Mouse (Mus musculus) adrenal gland, adult 8-10 months (tissue): Measurements from ENCODE around the gene Hacd2. TPM values are rescaled to one million over a fixed set of nuclear protein-coding genes. Genes with fewer than 3 reads are reported as not detected.
A peak's percentile ranks its signal among the peaks of the same experiment; 100 is the strongest.

Experiments
- DNase-seq: peaks from one replicate; pipeline ENCODE4 v3.0.0; 2022
- total RNA-seq, 4 experiments: library from RNA; stranded (reverse); gene quantifications; 2 replicates each; pipeline ENCODE4 v1.2.4; 2022

Hacd2 gene
- total RNA-seq, 4 experiments from 2014 or later, result 30.9 to 51.4 (median 43.5) TPM

DNA sequence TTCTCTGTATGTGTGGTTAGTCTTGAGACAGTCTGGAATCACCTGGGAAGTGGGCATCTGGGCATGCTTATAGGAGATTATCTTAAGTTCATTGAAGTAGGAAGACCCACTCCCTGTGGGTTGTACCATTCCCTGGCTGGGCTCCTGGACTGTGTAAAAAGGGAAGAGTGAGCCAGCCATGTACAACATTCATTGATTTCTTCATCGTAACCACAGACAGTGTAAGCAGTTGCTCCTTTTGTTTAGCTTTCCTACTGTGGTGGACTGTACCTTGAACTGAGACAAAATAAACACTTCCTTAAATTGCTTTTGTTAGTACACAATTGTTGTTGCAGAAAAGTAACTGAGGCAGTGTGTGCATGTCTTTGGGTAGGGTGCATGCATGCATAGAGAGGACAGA, 33.6 kb downstream of the Hacd2 start:
- DNase-seq, result no peak

DNA sequence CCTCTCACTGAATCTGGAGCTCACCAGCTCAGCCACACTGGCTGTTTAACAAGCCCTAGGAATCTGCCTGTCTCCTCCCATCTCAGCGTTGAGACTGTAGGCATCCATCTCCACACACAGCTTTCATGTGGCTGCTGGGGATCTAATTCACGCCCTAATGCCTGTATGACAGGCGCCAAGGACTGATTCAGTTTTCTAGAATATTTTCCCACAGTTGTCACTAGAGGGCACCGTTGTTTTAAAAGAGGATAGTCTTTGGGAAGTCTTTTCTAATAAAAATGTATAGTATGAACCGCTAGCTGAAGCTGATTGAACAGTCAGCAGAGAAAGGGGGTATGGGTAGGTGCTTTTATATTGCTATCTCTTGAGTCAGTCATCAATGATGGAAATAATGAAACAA, 34.1 kb downstream of the Hacd2 start:
- no peak for DNase-seq

DNA sequence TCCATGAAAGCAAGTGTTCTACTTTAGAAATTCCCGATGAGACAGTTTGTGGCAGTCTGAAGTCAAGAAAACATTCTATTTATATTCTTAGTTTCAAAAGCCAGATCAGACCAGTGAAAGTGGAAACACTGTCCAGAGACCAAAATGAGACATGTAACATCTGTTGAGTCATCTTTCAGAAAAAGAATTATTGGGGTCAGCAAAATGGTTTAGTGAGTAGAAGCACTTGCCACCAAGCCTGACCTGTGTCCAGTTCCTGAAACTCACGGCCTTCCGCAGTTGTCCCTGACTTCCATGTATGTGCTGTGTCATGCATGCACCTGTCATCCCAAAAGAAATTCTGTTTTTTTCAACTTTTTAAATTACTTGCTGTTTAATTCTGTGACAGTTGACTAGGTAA, 34.6 kb downstream of the Hacd2 start:
- no peak for DNase-seq

DNA sequence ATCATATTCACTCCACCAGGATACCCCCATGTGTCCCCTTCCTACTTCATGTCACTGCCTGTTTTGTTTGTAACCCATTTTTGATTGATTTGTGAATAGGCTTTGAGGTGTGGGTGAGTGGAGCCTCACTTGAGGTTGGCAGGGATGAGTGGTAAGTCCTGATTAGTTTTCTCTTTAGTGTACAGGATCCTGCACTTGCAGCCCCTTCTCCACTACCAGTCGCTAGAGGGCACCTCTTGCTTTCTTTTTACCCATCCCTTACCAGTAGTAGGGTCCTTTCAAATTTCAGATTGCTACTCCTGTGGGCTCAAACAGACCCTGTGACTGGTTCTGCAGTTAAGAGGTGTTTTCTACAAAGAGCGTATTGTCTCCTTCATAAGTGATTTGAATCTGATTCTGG, 38.8 kb downstream of the Hacd2 start:
- no peak for DNase-seq

DNA sequence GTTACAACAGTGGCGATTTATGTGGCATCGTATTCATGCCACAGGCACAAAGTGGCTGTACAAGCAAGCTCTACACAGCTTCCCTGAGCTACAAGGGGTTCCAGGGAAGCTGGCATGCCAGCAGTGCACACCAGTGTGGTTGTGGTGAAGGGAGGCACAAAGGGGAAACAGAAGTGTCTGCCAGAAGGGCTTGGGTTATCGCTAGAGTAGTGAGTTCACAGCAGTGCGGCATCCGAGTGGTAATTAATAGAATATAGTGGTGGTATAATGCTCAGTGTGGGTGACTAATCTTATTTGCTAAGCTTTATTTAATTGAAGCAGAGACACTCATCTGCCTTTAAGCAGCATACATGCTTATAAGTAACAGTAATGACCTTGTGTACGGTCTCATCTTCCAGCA, 43.5 kb downstream of the Hacd2 start:
- DNase-seq, result no peak

DNA sequence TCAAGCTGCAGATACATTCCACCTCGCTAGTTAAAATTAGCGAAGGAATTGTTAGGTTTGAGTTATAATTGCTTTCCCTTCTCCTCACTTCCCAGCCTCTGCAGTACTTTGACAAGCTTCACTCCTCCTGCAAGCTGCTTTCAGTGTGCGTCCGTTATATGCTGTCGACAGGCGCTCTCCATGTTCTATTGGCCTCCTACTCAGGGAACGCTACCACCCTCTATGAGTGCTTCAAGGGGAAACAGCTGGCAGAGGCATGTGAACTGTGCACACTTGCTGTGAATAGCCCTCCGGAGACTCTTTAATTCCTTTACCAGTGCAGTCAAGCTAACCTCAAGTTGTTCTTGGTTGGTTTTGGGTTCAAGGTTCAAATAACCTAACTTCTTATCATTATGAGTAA, 44.9 kb downstream of the Hacd2 start:
- DNase-seq, result no peak

DNA sequence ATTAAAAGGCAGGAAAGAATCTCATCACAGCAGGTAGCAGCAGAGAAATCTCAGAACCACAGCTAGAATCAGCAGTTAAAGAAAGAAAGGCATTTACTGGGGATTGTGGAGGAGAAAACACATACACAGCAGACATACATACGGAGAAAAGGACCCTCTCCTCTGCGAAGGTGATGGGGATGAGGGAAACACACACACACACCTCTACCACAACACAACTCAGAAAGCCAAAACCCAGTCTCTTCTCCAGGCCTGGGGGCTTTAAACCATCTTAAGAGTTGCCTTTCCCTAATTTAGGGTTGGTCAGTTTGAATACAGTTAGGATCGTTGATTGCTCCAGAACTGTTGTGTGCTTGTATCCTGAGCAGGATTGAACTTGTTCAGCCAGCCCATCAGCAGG, 45.4 kb downstream of the Hacd2 start:
- no peak for DNase-seq

DNA sequence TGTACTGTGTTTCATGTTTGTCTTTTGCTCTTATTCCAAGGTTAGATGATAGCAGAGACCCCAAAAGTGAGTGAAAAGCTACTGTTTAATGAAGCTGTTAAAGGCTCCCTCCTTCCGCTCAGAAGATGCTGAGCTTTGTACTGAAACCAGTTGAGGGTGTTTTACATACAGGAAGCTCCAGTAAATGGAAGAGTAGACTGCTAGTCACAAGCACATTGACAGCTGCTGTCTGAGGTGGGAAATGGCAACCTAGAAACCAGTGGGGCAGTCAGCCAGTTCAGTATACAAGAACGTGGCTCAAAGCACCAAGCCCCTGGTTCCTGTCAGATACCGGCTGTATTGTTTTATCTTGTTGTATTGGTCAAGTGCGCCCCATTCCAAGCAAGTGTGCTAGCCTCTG, 46.7 kb downstream of the Hacd2 start:
- DNase-seq, result no peak

DNA sequence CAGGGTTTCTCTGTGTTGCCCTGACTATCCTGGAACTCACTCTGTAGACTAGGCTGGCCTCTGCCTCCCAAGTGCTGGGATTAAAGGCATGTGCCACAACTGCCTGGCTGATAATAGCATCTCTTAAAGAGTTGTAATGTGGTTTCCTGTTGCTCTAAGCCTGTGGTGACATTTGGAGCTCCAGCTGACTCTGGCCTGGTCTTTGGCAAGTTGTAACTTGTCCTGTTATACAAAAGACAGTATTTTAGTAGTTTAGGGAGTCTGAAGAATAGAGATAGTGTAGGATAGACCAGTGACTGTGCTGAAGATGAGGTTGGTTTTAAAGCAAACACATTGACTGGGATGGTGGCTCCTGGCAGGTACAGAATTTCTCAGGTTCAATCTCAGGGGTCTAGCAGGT, 52.2 kb downstream of the Hacd2 start:
- DNase-seq, result no peak

DNA sequence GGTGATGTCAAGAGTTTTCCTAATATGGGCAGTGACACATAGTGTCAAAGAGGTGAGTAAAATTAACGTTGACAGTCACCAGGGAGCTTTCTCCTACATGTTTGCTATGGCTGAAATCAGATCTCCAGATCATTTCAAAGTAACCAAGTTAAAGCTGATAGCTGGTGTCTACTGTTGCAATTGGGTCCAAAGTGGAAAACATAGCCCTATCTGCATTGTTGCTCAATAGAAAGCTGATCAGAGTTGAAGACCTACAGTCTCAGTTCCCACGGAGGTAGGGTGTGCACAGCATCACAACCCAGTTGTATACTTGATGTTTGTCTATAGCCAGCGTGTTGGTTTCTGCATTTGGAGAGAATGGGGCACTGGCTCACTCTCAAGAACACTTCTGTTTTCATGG, 53.4 kb downstream of the Hacd2 start:
- no peak for DNase-seq

DNA sequence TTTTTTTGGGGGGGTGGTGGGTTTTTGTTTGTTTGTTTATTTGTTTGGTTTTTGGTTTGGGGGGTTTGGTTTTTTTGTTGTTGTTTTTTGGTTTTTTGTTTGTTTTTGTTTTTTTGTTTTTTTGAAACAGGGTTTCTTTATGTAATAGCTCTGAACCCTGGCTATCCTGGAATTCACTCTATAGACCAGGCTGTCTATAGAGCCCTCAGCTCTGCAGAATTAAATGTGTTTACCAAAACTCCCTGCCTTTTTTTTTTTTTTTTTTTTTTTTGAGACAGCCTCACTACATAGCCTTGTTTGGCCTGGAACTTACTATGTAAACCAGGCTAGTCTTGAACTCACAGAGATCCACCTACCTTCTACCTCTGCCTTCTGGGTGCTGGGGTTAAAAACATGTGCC, 71.3 kb downstream of the Hacd2 start:
- no peak for DNase-seq

DNA sequence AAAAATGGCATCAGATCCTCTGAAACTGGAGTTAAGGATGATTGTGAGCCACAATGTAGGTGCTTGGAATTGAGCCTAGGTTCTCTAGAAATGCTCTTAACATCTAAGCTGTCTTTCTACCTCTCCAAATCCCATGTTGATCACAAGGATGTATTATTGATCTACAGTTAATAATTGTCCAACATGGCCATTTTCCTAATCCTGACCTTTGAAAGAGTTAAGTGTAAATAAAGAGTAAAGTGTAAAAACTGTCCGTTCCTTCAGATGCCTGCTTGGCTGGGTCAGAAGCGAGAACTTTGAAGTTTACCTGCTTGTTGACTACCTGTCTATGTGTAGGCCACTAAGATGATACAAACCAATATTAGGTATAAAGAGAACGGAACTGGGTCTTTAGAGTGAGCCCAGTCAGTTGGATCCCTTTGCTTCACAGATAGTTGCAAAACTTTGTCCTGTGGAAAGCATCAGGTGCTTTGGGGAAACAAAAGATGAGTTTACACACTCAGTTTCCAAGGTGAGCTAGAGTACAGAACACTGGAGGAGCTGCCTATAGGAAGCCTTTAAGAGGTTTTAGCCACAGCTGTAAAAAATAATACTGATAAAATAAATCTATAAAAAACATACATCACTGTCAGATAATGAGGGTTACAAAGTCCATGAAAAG, 75.8 kb downstream of the Hacd2 start:
- no peak for DNase-seq

DNA sequence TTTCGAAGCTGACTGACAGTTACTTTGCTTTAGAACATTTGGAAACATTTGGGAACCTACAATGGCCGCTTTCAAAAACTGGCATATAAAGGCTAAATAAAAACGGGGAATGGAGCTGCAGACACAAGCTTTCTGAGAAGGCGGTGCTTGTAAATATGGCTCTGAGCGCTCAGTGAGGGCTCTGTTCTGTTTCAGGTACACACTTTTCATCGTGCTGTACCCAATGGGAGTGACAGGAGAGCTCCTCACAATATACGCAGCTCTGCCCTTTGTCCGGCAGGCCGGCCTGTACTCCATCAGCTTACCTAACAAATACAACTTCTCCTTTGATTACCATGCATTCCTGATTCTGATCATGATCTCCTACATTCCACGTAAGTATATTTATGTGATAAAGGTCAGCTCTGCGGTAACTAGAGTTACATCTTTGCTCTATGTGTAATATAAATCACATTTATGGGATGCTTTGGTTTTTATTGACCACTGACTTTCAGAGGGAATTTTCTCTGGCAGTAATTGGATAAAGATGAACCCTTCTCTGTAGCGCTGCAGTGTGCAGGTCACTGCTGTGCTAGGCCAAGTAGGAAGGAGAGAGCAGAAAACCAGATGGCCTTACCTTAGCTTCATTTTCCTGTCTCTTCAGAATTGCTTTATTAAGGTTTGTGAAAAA, 79.7 kb downstream of the Hacd2 start:
- no peak for DNase-seq

DNA sequence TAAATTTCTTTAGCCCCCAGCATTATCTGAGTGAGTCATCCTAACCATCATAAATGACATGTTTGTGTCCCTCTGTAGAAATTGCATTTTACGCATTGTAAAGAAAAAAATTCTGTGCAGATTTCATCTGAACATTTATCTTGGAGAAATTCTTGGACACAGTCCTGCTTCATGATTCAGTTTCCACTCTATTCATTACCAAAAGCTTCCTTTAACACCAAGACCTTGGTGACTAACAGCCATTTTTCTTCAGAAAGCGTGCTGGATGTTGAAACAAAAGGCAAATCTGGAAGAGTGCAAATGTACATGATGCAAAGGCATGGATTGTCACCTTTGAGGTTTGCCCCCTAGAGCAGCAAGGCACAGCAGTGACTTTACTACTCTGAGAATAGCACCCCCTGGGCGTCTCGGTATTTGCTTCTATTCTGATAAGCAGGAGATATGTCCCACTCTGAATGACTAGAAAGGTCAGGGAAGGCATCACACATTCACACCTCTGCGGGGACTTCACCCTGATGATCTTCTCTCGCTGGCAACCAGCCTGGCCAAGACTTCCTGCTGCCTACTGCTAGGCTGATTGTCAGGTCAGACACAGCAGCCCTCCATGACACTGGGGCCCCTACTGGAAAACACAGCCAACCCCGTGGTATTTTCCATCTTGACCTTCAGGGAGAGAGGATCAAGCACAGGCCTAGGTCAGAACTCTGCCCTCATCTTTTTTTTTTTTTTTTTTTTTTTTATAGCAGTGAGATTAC, 80.8 kb downstream of the Hacd2 start:
- peak; percentile 23 for DNase-seq

DNA sequence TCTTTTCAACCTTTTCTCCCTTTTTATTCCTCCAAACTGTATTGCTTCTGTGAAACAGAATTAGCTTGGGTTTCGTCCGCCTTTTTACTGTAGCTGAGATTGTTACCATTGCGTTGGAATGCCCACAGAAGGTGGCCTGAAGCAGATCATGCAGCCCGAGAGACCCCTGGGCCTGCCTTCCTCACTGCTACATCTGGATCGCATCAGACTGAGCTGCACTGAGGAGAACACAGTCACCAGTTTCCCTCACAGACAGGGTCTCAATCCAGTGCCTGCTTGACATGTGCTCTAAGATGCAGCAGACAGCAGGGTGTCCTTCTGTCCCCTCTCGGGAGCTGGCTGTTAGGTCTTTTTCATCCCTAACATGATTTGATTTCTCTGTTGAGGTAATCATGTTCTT, 85.8 kb downstream of the Hacd2 start:
- no peak for DNase-seq

DNA sequence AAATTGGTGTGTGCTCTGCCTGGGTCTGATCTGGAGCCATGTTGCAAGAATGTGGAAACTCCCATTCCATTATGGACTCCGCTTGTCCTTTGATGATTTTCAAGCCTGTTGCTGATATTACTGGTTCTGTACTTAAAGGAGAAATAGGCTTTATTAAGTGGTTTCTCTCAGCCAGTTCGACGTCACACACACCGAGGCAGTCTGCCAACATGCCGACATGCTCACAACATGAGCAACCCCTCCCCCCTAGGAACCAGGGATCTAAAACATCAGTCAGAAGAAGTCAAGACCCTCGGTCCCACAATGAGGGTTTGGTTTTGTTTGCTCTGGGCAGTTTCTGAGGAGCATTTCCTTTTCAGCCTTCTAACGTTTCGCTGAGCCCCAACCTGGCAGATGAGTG, 86.9 kb downstream of the Hacd2 start:
- no peak for DNase-seq

DNA sequence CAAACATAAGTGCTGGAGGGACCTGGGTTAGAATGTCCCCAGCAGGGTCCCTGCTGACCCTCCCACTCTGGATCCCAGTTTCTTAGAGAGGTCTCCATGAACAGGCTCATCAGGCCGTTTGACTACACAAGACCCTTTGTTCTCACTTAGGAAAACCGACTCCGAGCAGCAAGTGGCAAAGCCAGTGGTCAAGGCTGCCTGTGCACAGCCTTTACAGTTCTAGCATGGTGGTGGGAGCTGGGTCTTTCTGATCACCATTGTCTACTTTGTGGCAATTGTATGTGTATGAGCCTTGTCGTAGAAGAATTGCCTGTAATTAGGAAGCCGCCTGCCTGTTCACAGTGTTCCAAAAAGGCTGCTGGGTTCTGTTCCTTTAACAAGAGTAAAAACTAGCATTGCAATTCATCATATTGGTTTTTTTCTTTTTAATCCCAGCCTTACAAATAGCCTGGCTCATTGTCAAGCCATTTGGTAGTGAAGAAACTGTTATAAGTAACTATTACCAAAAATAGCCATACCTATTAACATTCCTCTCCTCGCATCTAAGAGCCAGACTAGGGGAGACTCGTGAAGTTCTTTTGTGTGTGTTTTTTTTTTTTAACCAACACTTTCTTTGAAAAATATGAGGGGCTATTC, 87.5 kb downstream of the Hacd2 start:
- no peak for DNase-seq

DNA sequence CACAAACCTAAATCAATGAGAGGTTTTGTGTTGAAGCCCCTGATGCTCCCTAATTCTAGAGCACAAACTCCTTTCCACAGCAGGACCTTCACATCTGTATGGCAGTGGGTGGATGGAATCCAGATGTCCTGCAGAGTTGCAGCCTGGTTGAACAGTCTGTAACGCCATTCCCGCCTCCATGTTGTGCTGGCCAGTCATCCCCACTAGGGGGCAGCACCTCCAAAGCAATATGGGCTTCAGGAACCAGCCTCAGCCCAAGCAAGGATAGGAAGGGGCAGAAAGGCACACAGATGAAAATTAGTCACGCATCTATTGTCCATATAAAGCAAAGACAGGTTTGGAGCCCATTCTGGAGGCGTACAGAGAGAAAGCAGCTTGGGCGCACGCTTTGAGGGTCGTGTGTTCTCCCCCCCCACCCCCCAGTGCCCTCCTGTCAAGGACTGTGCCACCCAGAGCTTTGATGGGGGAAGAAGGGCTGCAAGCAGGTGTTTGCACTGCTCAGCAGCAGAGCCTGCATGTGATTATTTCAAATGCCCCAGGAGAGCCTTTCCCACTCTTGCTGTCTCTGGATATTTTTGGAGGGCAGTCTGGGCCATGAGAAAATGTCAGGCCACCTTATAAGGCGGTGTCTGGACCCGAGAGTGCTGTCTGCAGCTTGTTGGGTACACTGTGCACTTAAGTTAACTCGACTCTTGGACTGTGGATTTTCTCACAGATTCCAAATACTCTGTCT, 88.3 kb downstream of the Hacd2 start:
- peak; percentile 55 for DNase-seq

DNA sequence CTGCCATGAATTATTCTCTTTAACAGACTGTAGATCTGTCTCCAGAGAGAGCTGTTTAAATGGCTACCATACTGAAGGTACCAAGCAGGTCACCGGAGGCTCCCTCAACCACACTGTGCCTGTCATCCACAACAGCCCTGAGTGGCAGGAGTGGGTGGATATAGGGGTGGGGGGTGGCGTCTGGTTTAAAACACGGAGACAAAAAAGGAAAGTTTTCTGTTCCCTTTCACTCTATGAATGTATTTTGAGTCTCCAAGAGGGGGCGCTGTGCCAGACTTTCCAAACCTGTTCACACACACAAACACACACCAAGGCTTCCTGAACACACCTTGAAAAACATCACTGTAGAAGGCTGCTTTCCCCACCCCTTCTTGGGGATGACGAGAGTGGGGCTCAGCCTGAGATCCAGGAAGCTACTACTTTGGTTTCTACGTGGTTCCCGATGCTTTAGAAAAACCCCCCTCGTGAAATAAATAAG, 89.0 kb downstream of the Hacd2 start:
- DNase-seq, result no peak

DNA sequence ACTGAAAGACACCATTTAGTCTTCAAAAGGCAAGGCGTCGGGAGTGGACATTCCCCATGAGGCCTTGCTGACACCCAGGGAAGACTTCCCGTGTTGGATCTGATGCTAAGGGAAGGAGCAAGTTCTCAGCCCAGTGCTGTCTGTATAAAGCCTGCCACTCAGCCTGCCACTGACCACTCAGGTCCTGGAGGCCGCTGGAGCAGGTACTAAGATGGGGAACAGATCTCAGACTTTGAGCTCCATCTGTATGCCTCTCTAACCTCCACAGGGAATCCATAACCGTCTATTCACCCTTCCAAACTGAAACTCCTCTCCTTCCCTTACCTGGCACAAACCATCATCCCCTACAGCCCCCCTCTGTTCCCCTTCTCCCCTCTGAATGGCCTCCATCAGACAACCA, 91.3 kb downstream of the Hacd2 start:
- DNase-seq, result no peak

DNA sequence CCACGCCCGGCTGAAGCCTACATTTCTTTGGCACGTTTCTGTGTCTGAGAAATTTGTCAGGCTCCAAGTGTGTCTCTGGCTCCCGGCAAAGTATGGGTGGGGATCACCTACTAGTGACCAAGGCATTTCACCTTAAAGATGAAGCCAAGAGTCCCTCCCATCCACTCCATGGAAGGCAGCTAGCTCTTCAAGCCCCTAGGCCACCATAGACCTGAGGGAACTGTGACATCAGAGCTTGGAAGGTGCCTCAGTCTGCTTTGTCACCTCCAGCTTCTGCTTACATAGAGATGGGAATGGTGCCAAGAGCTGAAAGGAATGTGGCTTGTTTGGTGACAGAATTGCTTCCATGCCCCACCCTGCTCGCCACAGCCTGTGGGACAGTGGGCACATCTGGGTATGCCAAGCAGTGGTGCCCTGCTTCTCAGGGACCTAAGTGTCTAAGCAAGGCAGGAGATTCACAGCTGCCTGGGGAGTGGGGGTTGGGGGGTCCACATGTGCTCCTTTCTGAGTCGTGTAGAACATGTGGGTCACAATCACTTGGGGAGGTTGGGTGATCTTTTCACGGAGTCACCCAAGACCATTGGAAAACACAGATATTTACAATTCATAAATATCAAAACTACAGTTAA, 94.2 kb downstream of the Hacd2 start:
- DNase-seq, result no peak

DNA sequence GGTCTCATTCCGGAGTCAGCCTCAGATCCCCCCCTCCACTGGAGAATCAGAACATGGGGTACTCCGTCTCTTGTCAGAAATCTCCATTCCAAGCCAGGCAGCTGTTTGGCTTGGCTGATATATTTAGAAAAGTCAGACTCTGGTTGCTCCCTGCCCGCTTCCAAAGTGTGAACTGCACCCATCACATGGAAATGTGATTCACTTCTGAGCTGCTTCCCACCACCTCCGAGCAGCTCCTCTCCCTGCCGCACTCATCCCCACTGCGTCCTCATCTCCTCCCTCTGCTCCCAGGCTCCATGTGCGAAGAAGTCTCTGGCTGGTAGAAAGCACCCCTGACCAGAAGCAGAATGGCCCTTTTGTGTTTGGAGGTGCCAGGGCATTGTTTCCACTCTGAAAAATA, 95.2 kb downstream of the Hacd2 start:
- DNase-seq, result no peak
